Mouse (Mus musculus): Measurements from ENCODE around the gene Tent4a. TPM values are rescaled to one million over a fixed set of nuclear protein-coding genes. Genes with fewer than 3 reads are reported as not detected.

Tent4a gene
- polyA plus RNA-seq, 1 experiment, result 13.9 TPM

- no peak for DNase-seq (ENCODE audit: low spot score)
Observed at GRCm38 (mm10) chr13:69478703-69479102, 55.7 kb downstream of the Tent4a start.

- no peak for DNase-seq (ENCODE audit: low spot score)
Observed at GRCm38 (mm10) chr13:69460635-69461465, 73.6 kb downstream of the Tent4a start.

- DNase-seq (ENCODE audit: low spot score), result no peak
Observed at GRCm38 (mm10) chr13:69459657-69460458, 74.6 kb downstream of the Tent4a start.

DNA sequence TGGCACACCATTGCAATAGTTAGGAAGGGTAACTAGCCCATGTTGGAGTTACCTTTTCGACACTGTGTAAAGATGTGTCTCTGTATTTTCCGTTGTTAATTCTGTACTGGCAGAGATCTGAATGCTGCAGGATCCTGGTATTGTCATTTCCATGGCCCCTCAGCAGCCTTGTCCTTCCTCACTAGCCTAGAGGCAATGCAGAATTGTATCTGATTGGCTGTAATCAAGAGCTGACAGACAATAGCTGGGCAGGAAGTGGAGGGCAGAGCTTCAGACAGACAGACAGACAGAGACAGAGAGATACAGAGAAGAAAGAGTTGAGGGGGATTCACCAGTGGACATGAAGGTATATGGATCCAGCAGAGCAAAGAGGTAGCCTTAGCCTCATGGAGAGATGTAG lies 75.5 kb downstream of the Tent4a start:
- DNase-seq (ENCODE audit: low spot score), result no peak

- DNase-seq (ENCODE audit: low spot score), result no peak
Observed at GRCm38 (mm10) chr13:69458461-69458860, 76.0 kb downstream of the Tent4a start.

DNA sequence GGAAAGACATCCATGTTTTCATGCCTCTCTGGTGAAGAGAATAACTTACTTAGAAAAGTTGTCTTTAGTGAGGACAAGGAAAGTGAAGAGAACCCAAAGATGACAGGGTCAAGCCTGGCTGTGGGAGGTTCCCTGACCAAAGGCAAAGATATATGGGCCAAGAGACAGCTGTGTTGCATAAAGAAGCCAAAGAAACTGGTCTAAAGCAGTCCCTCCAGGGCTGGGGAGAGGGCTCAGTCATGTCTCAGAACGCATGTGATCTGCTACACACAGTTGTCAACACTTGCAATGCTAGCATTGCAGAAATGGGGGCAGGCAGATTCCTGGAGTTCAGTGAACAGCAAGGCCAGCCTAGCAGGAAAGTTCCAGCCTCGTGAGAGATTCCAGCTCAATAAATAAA lies 77.3 kb downstream of the Tent4a start:
- DNase-seq (ENCODE audit: low spot score), result no peak

DNA sequence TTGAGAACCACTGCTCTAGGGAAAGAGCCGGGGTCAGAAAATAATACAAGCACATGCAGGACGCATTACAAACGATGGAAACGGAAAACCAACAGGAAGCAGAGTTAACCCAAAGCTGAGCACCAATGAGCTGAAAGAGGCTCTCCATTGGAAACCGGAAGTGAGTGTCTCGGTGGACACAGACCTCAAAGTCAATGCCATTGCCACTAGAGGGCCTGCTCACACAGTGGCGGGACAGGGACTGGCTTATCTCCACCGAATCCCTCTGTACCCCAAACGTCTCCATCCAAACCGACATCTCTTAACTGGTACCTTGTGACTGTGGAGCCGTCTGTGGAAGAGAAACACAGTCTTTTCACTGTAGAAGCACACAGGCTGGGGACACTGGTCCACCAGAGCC lies 77.8 kb downstream of the Tent4a start:
- no peak for DNase-seq (ENCODE audit: low spot score)

- no peak for DNase-seq (ENCODE audit: low spot score)
Observed at GRCm38 (mm10) chr13:69455476-69456175, 78.8 kb downstream of the Tent4a start.

Other genes starting within 250 kb of the Tent4a start
- gene Nsun2, start 871 bp downstream of the Tent4a start, polyA plus RNA-seq (2012; rRNA removed), result 59.3 and 67.8 TPM in 2 replicates
- gene Srd5a1, start 76.8 kb upstream of the Tent4a start, polyA plus RNA-seq (2012; rRNA removed), result 139 and 150 TPM in 2 replicates
- 1.2 and 2.2 TPM in 2 replicates for gene Ube2ql1, start 205.3 kb upstream of the Tent4a start, polyA plus RNA-seq (2012; rRNA removed)